Mouse (Mus musculus) urinary bladder, postnatal 14 days (tissue): ENCODE measurements around the gene Zbtb8os.
"Not testable (repeated sequence)": the region's sequence is repeated elsewhere in the genome, so short reads cannot be mapped to it uniquely, and the experiment has no call there.

ENCODE experiments used
- DNase-seq: peaks from one replicate; pipeline ENCODE4 v3.0.0; 2021; ENCODE audit warnings: low spot score

Gene Zbtb8os

GRCm38 (mm10) chr4:129332846-129333245, 2.6 kb upstream of the Zbtb8os start:
- DNase-seq: no peak

GRCm38 (mm10) chr4:129334677-129335215, 749 bp upstream of the Zbtb8os start:
- peak; percentile 55 for DNase-seq

GRCm38 (mm10) chr4:129336291-129336690, 796 bp downstream of the Zbtb8os start:
- no peak for DNase-seq

- no peak for DNase-seq
Observed at GRCm38 (mm10) chr4:129339743-129340142, 4.2 kb downstream of the Zbtb8os start.

GRCm38 (mm10) chr4:129341888-129342287, 6.4 kb downstream of the Zbtb8os start:
- no peak for DNase-seq

GRCm38 (mm10) chr4:129342705-129343104, 7.2 kb downstream of the Zbtb8os start:
- DNase-seq: no peak

- DNase-seq: peak; percentile 20
Observed at GRCm38 (mm10) chr4:129346481-129347154, 11.1 kb downstream of the Zbtb8os start.

- DNase-seq: peak; percentile 84
Observed at GRCm38 (mm10) chr4:129350644-129351043, 15.1 kb downstream of the Zbtb8os start.

- DNase-seq: no peak
Observed at GRCm38 (mm10) chr4:129351111-129351510, 15.6 kb downstream of the Zbtb8os start.

GRCm38 (mm10) chr4:129353176-129353575, 17.7 kb downstream of the Zbtb8os start:
- no peak for DNase-seq

- no peak for DNase-seq
Observed at GRCm38 (mm10) chr4:129354236-129354635, 18.7 kb downstream of the Zbtb8os start.

GRCm38 (mm10) chr4:129357613-129358163, 22.2 kb downstream of the Zbtb8os start:
- DNase-seq: no peak

GRCm38 (mm10) chr4:129362238-129362637, 26.7 kb downstream of the Zbtb8os start:
- DNase-seq: not testable (repeated sequence)

GRCm38 (mm10) chr4:129362771-129363170, 27.3 kb downstream of the Zbtb8os start:
- no peak for DNase-seq

GRCm38 (mm10) chr4:129363463-129363862, 28.0 kb downstream of the Zbtb8os start:
- DNase-seq: no peak

- DNase-seq: no peak
Observed at GRCm38 (mm10) chr4:129364379-129364778, 28.9 kb downstream of the Zbtb8os start.

GRCm38 (mm10) chr4:129365224-129365623, 29.7 kb downstream of the Zbtb8os start:
- no peak for DNase-seq

- no peak for DNase-seq
Observed at GRCm38 (mm10) chr4:129371391-129371790, 35.9 kb downstream of the Zbtb8os start.

- DNase-seq: no peak
Observed at GRCm38 (mm10) chr4:129373202-129373976, 37.9 kb downstream of the Zbtb8os start.

- no peak for DNase-seq
Observed at GRCm38 (mm10) chr4:129374219-129374755, 38.8 kb downstream of the Zbtb8os start.

GRCm38 (mm10) chr4:129375000-129375399, 39.5 kb downstream of the Zbtb8os start:
- DNase-seq: no peak

GRCm38 (mm10) chr4:129375821-129376220, 40.3 kb downstream of the Zbtb8os start:
- no peak for DNase-seq
